ENCODE assay signal across 8 mouse cellular contexts in genomic region chr4:102486134-102486920, GRCm38 (mm10).
A peak's percentile ranks its signal among the peaks of the same experiment; 100 is the strongest.
DNase-seq lines count a peak whose midpoint lies in the region; ATAC-seq and TF ChIP-seq lines count a peak whose summit lies in the region.

No protein-coding gene starts in this region.

- H3K79me2 ChIP-seq in heart, adult 2 months (replicated peaks; ENCODE audit: control insufficient read depth, insufficient read depth, low read length) = no peaks in the 10 kb centered on the region

- WGBS in heart, adult 2 months = 28% methylated on average over 4 of the region's 4 CpGs
- 46% methylated on average over 4 of the region's 4 CpGs for WGBS in liver, postnatal 0 days (ENCODE audit: insufficient replicate concordance)

- H3K9me3 ChIP-seq in liver, postnatal 0 days (ENCODE audit: low read length) = no peaks in the 10 kb centered on the region

- intact Hi-C loops in heart, adult 2 months (cut with DNase I) = no loop called here
- intact Hi-C loops in heart, postnatal 36 days (cut with DNase I) = no loop called here

- no peak for DNase-seq in heart, adult 2 months
- DNase-seq in heart, postnatal 36 days = no peak
- DNase-seq in 3T3-L1 (ENCODE audit: low read depth, low spot score) = peak; percentile 34
- peak; percentile 58 for DNase-seq in embryo, embryonic 11 days
- DNase-seq in liver, postnatal 0 days = no peak
- DNase-seq in cerebellum, adult 9-10 months = no peak
- DNase-seq in adrenal gland, adult (ENCODE audit: inconsistent age in 2 of 2, low spot score in 1 of 2) = no peak
- no peak for DNase-seq in gastrocnemius, postnatal 25 days

- no peaks in the 10 kb centered on the region for H3K4me1 ChIP-seq in heart, adult 2 months (ENCODE audit: control insufficient read depth, insufficient read depth, low read length)
- no peaks in the 10 kb centered on the region for H3K4me1 ChIP-seq in liver, postnatal 0 days (ENCODE audit: insufficient read depth)

- peak; percentile 65 for TF ChIP-seq CTCF in heart, adult 2 months (IDR thresholded peaks at IDR 0.05)
- TF ChIP-seq CTCF in liver, postnatal 0 days (IDR thresholded peaks at IDR 0.05; ENCODE audit: low read depth) = peak; percentile 59

- peak overlapping the region; percentile 85 for H3K27ac ChIP-seq in heart, adult 2 months
- no peak overlapping the region for H3K27ac ChIP-seq in liver, postnatal 0 days (ENCODE audit: low read depth)

- no peak for TF ChIP-seq EP300 in heart, adult 2 months (IDR thresholded peaks at IDR 0.05; ENCODE audit: insufficient read depth, low read depth, low read length)
- no peak for TF ChIP-seq EP300 in liver, postnatal 0 days (IDR thresholded peaks at IDR 0.05; ENCODE audit: low read depth)

- H3K36me3 ChIP-seq in heart, adult 2 months (ENCODE audit: control insufficient read depth, insufficient read depth, low read length) = no peaks in the 10 kb centered on the region
- H3K36me3 ChIP-seq in liver, postnatal 0 days (replicated peaks; ENCODE audit: insufficient read depth, low read length) = no peaks in the 10 kb centered on the region

- H3K4me2 ChIP-seq in liver, postnatal 0 days (ENCODE audit: low read depth, low read length) = no peak overlapping the region

- TF ChIP-seq POLR2A in heart, adult 2 months (IDR thresholded peaks at IDR 0.05; ENCODE audit: insufficient read depth, low read depth, low read length) = no peak

- no peak for ATAC-seq in liver, postnatal 0 days

- no peak overlapping the region for H3K9ac ChIP-seq in heart, adult 2 months (ENCODE audit: low read depth, low read length)
- H3K9ac ChIP-seq in liver, postnatal 0 days (replicated peaks) = no peak overlapping the region

- H3K4me3 ChIP-seq in heart, adult 2 months = no peak overlapping the region
- H3K4me3 ChIP-seq in liver, postnatal 0 days (ENCODE audit: low read depth, low read length) = no peak overlapping the region

- H3K27me3 ChIP-seq in heart, adult 2 months (ENCODE audit: control insufficient read depth, insufficient read depth, low read length) = no peaks in the 10 kb centered on the region
- no peaks in the 10 kb centered on the region for H3K27me3 ChIP-seq in liver, postnatal 0 days (ENCODE audit: insufficient read depth, low read length)

Comparison
In these comparisons a context has a peak if more than half of its experiments do, and no peak if none do; other contexts are left out.
1. DNase-seq: peak in 3T3-L1 (single experiment) and embryo, embryonic 11 days (single experiment); none in heart, adult 2 months (0 of 2), heart, postnatal 36 days (0 of 2), liver, postnatal 0 days (single experiment), cerebellum, adult 9-10 months (single experiment), adrenal gland, adult (0 of 2) and gastrocnemius, postnatal 25 days (single experiment).